Mouse (Mus musculus): ENCODE results near the gene Wap. TPM values are rescaled to one million over a fixed set of nuclear protein-coding genes. Genes with fewer than 3 reads are reported as not detected.

The Wap gene
- polyA plus RNA-seq, 1 experiment from 2014 or later = not detected

- 92% methylated on average over 7 of the region's 7 CpGs for WGBS
- H3K9me3 ChIP-seq (replicated peaks) = no peaks in the 10 kb centered on the region
Measured at GRCm38 (mm10) chr11:6588295-6588694, 50.1 kb downstream of the Wap start.

GRCm38 (mm10) chr11:6587249-6587940, 51.0 kb downstream of the Wap start:
- Histone ChIP-seq H3K27me3 (ENCODE audit: low read depth, poor library complexity, severe bottlenecking) (no peaks in the 10 kb centered on the region), H3K4me1 (no peaks in the 10 kb centered on the region), H3K36me3 (peaks cover 90% of the 10 kb centered on the region), H3K27ac (replicated peaks) (no peak overlapping the region), H3K9me3 (replicated peaks) (no peaks in the 10 kb centered on the region), H3K4me3 (no peak overlapping the region)
- WGBS = 96% methylated on average over 7 of the region's 7 CpGs
- no peak for DNase-seq (ENCODE audit: low spot score)

More at GRCm38 (mm10) chr11:6588295-6588694, 50.1 kb downstream of the Wap start:
- Histone ChIP-seq H3K36me3 (peaks cover 92% of the 10 kb centered on the region), H3K27me3 (ENCODE audit: low read depth, poor library complexity, severe bottlenecking) (no peaks in the 10 kb centered on the region), H3K4me1 (no peaks in the 10 kb centered on the region), H3K4me3 (no peak overlapping the region), H3K27ac (replicated peaks) (no peak overlapping the region)
- DNase-seq (ENCODE audit: low spot score) = no peak

- no peaks in the 10 kb centered on the region for H3K27me3 ChIP-seq (ENCODE audit: low read depth, poor library complexity, severe bottlenecking)
- 92% methylated on average over 3 of the region's 3 CpGs for WGBS
- DNase-seq (ENCODE audit: low spot score) = no peak
Measured at GRCm38 (mm10) chr11:6586660-6587059, 51.8 kb downstream of the Wap start.

GRCm38 (mm10) chr11:6585748-6586147, 52.7 kb downstream of the Wap start:
- WGBS = 93% methylated on average over 8 of the region's 8 CpGs
- Histone ChIP-seq H3K36me3 (peaks cover 78% of the 10 kb centered on the region), H3K27ac (replicated peaks) (no peak overlapping the region), H3K9me3 (replicated peaks) (no peaks in the 10 kb centered on the region), H3K4me3 (no peak overlapping the region), H3K27me3 (ENCODE audit: low read depth, poor library complexity, severe bottlenecking) (no peaks in the 10 kb centered on the region), H3K4me1 (no peaks in the 10 kb centered on the region)
- DNase-seq (ENCODE audit: low spot score) = no peak

More at GRCm38 (mm10) chr11:6586660-6587059, 51.8 kb downstream of the Wap start:
- H3K27ac ChIP-seq (replicated peaks) = no peak overlapping the region
- no peak overlapping the region for H3K4me3 ChIP-seq
- H3K9me3 ChIP-seq (replicated peaks) = no peaks in the 10 kb centered on the region
- no peaks in the 10 kb centered on the region for H3K4me1 ChIP-seq
- H3K36me3 ChIP-seq = peaks cover 84% of the 10 kb centered on the region

Other genes starting within 250 kb of the Wap start
- gene Zmiz2, start 249.6 kb downstream of the Wap start, polyA plus RNA-seq (2016; fragmentation: Nextera tagmentation; extraction: Ambion mirVana) = 13.8 and 18.6 TPM in 2 replicates
- 5,494 and 6,336 TPM in 2 replicates for gene Ppia, start 223.2 kb downstream of the Wap start, polyA plus RNA-seq (2016; fragmentation: Nextera tagmentation; extraction: Ambion mirVana)
- 961 and 1,033 TPM in 2 replicates for gene H2afv, start 194.2 kb downstream of the Wap start, polyA plus RNA-seq (2016; fragmentation: Nextera tagmentation; extraction: Ambion mirVana)
- gene Purb, start 162.7 kb downstream of the Wap start, polyA plus RNA-seq (2016; fragmentation: Nextera tagmentation; extraction: Ambion mirVana) = 15.1 and 15.5 TPM in 2 replicates
- 0.86 and 0.87 TPM in 2 replicates for gene Myo1g, start 117.7 kb downstream of the Wap start, polyA plus RNA-seq (2016; fragmentation: Nextera tagmentation; extraction: Ambion mirVana)
- 106 and 108 TPM in 2 replicates for gene Ccm2, start 91.8 kb downstream of the Wap start, polyA plus RNA-seq (2016; fragmentation: Nextera tagmentation; extraction: Ambion mirVana)
- gene Nacad, start 32.6 kb downstream of the Wap start, polyA plus RNA-seq (2016; fragmentation: Nextera tagmentation; extraction: Ambion mirVana) = 17.2 and 39.7 TPM in 2 replicates
- 61.7 and 70.5 TPM in 2 replicates for gene Tbrg4, start 12.6 kb downstream of the Wap start, polyA plus RNA-seq (2016; fragmentation: Nextera tagmentation; extraction: Ambion mirVana)
- 5.6 and 7.1 TPM in 2 replicates for gene Ramp3, start 19.9 kb upstream of the Wap start, polyA plus RNA-seq (2016; fragmentation: Nextera tagmentation; extraction: Ambion mirVana)
- gene Gm11983, start 199.0 kb upstream of the Wap start, polyA plus RNA-seq (2016; fragmentation: Nextera tagmentation; extraction: Ambion mirVana) = not detected in 2 replicates

All from midbrain, embryonic 10.5 days (tissue).